Mouse (Mus musculus) brain, adult 2 months (tissue): Measurements from ENCODE around the gene Astn1.

Experiments used
- DNase-seq: peaks from one replicate; pipeline ENCODE4 v3.0.0; 2011; ENCODE audit warnings: low read depth, low spot score

The Astn1 gene

DNA sequence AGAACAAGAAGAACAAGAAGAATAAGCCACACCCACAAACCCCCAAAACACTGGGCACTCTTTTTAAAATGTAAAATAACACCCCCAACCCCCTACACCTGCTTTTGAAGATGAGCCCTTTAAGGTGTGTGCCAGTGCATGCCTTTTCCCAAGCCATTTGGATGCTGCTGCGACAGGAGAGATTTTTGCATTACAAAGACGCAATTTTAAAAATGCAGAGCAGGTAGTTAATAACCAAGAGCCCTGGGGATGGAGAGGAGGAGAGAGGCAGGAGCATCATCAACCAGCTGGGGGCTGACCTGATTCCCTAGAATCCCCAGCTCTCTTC lies at the start of gene Astn1:
Astn1 (plus strand) TSS at position 310 of the 328 bp plus-strand sequence.
- DNase-seq: no peak

DNA sequence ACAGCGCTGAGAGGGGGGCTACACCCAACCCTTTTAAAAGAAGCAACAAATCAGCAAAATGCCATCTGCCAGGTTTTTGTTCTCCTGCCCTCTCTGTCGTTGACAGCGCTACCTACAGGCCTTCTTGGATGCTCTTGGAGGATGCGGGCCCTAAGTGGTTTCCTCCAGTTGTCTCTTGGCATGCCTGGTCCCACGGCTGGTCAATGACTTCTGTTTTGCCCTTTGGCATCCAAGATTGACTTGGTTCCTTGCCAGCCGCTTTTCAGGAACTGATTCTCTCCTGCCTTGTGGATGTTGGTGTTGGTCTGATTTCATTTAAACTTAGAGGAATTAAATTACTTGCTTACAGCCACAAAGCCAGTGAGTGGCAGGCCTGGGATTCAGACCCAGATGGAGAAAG lies 38.7 kb upstream of the Astn1 start:
- DNase-seq: peak; percentile 22

DNA sequence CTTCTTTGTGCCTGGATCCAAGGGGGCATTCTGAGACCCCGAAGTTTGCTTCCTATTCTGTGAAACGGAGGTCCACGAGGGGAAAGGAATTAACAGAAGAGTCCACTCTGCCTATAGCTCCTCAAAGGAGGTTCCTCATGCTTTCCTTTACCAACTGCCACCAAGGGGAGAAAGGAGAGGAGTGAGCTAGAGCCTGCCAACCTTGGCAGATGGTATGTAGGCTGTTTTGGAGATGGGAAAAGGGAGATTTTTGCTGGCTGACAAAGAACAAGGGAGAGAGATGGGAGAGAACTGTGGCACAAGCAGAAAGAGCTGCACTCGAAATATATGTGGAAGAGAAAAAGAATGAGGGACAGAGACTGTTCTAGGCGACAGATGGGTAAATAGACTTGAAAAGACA lies 33.9 kb upstream of the Astn1 start:
- peak; percentile 97 for DNase-seq

DNA sequence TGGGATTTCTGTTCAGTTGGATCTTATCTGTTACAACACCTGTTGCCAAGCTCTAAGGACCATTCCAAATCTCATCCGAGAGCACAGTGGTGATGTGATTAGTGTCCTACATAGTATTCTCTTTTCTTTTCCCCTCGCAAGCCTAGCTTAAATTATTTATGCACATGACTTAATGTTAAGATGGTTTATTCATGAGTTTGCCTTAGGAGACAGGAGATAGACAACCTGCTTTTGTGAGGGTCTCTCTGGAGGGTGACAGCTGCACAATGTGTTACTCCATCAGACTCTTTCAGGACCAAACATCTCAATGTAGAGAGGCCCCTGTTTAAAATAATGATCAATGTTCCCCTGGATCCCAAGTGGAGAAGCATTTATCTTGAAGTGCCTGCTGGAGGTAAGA lies 33.2 kb upstream of the Astn1 start:
- DNase-seq: no peak

DNA sequence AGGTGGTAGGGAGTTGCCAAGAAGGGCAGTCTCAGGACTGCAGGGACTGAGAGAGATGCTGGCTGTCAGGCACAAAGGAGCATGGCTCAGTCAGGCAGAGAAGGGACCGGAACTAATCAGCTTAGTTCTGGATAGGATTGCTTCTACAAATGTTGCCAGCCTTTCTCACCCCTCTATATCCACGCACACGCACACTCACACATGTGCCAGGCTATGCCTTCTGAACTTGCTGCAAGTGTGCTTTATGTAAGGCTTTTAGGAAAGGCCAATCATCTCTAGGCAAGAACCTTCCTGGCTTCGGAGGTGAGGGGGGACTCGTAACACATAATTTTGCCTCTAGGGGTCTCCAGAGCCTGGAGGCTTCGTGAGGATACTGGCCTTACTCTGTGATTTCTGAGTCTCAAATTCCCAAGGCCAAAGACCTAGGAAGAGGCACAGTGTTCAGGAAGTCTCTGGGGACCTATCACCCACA lies 18.8 kb upstream of the Astn1 start:
- DNase-seq: no peak

DNA sequence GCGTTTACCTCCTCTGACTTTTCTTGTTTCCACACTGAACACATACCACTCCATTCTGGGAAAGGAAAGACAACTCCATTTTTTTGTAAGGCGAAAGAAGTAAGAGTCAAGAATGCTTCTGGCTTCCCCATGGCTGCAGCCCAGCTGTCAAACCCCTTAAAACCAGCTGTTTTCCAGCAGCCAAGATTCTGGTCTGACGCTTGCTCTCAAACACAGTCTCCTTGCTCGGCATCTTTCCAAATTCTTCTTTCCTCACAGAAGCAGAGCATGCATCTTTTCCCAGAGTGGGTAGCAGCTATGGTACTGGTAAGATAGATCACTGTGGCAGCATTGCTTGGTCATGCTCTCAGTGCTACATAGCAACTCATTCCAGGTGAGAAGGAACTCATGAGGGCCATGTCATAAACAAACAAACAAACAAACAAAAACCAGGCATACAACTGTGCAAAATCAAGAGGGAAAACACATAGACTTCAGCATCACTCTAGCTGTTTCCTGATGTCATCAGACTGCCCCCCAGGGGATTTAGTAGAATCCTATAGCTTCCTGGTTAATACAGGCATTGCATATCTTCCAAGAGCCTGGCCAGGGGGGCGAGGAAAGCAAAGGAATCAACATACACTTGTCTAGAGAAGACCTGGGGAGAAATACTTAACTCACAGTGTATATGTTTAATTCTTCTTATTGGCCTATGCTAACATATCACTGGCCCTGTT lies 8.3 kb upstream of the Astn1 start:
- DNase-seq: peak; percentile 59

DNA sequence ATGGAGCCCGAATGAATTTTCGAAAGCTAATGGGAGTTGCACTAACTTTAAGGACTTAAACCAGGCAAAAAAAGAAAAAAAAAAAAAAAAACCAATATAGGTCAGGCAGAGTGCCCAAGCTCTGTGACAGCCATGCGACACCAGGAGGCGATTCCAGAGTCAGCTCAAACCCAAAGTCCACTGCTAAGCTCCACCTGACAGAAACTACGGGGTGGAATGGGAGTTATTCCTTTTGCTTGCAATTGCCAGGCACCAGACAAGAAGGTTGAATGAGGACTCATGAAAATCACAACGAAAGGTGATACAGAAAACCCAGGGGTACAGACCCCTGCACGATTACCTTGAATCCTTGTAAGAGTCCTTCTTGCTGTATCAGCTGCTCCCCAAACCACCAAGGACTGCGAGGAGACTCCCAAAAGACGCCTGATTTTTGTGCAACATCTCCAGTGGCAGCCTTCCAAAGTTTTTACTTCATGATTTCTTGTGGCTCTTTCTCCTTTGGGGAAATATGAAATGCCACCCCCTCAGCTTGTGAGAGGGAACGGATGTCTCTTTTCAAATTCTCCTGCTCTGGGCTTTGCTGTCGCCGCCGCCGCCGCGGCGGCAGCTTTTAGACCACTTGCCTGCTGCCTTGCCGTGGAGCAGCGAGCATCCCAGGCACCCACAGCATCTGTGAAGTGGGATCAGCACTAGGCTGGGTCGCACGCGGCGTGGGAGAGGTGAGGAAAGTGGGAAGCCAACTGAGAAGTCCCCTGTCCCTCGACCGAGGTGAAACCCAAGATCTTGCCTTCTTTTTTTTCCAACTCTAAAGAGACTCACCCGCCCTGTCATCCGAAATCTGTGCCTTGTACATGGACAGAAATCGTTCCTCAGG lies 6.7 kb upstream of the Astn1 start:
- DNase-seq: peak; percentile 84

DNA sequence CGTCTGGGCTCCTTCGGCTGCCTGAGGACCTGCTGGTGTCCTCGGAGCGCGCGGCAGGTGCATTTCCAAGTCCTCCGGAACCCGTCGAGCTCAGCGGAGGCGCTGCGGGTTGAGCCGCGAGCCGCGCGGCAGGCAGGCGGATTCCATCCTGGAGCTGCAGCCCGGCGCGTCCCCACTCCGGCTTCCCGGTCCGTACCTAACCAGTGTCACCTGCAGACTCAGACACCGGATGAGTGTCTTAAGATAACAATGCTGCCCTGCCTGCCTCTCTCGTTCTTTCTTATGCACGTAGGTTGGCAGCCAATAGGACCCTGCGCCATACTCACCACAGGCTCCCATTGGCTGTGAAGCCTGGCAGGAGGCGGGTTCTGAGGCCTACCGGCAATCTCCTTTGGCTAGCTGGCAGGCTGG lies 6.0 kb upstream of the Astn1 start, which contains the start of gene Brinp2:
Brinp2 (minus strand) TSS at position 276 of the 411 bp plus-strand sequence.
- peak; percentile 98 for DNase-seq

DNA sequence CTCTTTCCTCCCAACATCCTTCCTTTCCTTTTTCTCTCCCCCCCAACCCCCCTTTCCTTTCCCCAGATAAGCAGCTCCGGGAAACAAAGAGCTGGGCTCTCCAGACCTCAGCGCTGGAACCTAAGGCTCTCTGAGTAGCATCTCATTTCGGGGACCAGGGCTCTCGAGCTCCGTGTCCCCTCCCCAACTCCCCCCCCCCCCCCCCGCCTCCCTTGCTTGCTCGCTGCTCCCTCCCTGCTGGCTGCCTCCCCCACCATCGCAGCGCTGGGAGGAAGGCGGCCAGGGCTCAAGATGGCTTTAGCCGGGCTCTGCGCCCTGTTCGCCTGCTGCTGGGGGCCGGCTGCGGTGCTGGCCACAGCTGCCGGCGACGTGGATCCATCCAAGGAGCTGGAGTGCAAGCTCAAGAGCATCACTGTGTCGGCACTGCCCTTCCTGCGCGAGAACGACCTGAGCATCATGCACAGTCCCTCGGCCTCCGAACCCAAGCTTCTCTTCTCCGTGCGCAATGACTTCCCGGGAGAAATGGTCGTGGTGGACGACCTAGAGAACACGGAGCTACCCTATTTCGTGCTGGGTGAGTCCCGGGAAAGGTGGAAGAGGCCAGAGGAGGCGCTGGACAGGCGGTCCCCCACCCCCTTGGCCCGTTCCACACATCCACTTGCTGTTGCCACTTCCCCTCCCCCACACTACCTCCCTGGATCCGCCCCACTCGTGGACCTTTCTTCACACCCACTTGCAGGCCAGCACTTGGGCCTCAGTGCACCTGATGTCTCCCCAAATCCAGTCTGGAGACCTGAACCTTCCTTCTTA lies 424 bp downstream of the Astn1 start:
- peak; percentile 75 for DNase-seq

DNA sequence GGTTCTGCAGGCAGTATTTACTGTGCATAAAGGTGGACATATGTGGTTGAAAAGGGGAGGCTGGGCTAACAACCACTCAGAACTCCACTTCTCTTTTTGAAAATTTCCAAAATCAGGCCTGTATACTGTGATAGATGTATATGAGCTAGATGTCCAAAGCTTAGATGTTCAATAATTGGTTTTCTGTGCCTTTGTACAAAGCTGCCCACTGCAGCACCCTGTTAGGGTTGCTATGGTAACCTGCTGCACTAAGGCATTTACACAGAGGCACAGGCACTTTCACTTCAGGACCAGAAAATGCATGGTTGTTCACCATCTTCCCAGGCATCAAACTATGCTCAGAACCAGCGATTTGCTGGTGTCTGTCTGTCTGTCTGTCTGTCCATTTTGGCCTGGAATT lies 2.4 kb downstream of the Astn1 start:
- DNase-seq: peak; percentile 80

DNA sequence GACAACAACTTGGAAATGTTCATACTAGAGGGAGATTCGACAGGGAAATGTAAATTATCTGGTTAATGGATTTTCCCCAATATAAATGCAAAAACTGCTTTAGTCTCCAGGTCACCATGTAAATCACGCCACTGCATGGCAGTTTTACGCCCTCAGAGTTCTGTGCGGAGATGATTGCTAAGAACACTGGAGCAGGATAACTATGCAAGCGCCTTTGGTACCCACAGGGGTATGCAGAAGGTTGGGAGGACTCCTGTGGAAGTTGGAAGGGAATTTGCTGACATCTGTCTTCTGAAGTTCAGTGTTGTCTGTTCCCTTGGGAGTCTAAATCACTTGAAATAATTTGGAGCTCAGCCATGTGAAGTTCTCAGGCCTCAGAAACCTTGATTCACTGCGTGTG lies 20.2 kb downstream of the Astn1 start:
- DNase-seq: no peak

DNA sequence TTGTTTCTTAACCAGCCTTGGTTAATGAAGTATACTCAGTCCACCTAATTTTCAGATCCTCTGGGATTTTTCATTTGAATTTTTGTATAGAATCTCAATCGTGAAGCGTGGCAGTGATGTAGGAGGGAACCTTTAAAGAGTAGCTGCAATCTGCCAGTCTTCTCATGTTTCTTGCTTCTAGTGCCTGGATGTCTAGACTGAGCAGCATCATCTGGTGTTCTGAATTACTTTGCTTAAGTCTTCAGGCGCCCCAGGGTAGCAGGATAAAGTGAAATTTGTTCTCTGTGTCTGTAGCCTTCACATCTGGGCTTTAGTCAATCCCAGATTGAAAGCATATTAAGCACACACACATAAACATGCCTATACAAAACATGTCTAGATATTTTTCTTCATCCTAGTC lies 21.1 kb downstream of the Astn1 start:
- no peak for DNase-seq

DNA sequence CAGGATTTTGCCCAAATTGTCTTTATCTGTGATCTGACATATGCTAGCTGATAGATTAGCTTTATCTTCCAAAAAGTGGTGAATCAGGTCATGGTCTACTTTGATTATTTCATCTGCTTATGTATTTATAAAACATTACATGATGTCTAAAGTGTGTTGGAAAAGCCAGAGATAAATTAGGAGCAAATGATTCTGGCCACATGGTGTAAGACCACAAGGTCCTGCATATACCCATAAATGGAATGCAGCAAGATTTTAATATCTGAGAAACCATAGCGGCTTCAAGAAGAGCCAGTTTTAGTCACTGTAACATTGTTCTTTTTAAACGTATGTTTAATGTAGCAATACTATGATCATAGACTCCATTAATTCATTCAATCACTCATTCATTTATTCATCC lies 23.2 kb downstream of the Astn1 start:
- DNase-seq: no peak

DNA sequence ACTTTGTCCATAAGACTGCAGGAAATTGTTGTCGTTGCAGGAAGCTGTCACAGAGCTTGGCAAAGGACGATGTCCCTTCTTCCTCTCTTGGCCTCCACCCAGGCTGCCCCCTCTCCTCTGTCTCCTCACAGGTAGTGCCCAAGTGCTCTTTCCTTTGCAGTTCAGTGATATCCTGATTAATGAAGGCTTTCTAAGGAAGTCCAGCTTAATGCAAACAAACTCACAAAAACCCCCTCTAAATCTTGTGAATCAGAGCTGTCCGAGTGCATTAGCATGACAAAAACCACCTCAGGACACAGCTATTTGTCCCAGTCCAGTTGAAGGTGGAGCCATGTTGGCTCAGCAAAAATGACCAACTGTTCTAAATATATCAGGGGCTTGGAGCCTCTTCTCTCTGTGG lies 24.7 kb downstream of the Astn1 start:
- DNase-seq: no peak

DNA sequence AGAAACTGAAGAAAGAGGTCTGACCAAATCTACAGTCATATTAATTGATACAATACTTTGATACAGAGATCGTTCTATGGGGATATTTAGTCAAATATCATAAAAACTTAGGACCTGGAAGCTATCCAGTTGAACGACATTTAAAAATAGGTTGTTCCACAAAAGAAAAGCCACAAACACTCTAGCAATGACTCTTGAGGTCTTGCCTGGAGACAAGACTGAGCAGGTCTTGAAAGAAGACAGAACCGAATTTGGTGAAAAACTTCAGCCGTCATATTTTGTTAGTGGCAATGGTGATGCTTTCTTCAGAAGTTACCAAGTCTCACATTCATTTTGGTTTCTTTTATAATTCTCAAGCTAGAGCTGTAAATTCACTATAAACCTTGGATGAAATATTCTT lies 26.9 kb downstream of the Astn1 start:
- no peak for DNase-seq

DNA sequence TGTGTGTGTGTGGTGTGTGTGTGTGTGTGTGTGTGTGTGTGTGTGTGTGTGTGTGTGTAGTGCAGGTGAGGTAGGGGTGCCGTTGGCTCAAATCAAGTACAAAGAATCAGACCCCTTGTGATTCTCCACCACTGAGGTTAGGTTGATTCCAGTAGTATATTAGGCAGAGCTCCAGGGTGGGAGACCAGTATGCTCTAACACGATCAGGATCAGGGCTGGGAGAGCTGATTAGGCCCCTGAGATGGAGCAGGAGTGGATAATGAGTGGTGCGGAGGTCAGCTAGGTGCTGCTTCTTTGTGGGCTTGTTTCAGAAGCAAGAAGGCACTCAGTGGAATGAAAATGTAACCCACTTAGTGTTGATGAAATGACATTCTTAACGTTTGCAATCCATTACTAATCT lies 28.6 kb downstream of the Astn1 start:
- no peak for DNase-seq

DNA sequence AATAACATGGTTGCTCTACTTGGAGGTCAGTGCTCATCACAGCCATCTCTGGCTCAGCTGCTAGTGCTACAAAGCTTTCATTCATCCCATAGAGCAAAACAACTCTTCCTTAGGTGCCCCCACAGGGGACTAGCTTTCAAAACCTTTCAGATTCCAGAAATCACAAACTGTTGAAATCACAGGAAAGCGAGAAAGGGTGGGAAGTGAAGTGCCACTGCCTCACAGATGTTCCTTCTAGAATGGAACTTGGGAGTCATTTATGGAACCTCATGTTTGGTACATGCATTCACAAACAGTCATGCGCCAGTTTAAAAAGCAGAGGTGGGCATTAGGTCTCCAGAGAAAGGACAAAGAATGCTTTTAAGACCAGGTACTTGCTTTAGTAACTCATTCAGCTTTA lies 35.0 kb downstream of the Astn1 start:
- DNase-seq: peak; percentile 52

DNA sequence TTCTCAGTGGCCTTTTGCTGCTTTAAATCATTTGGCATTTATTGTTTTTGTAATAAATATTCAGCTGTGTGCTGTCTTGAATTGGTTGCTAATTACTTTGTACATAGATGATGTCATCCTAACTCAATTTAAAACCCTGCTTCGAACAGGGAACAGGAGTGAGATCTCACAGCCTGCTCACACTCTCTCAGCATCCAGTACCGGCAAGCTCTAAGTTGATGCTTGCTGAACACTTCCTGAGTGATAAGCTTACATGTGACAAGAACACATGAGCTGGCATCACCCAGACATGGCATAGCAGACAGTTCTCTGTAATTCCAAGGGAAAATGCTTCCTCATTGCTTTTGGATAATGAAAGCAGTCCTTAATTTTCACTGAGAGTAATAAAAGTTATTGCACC lies 38.8 kb downstream of the Astn1 start:
- DNase-seq: peak; percentile 32

DNA sequence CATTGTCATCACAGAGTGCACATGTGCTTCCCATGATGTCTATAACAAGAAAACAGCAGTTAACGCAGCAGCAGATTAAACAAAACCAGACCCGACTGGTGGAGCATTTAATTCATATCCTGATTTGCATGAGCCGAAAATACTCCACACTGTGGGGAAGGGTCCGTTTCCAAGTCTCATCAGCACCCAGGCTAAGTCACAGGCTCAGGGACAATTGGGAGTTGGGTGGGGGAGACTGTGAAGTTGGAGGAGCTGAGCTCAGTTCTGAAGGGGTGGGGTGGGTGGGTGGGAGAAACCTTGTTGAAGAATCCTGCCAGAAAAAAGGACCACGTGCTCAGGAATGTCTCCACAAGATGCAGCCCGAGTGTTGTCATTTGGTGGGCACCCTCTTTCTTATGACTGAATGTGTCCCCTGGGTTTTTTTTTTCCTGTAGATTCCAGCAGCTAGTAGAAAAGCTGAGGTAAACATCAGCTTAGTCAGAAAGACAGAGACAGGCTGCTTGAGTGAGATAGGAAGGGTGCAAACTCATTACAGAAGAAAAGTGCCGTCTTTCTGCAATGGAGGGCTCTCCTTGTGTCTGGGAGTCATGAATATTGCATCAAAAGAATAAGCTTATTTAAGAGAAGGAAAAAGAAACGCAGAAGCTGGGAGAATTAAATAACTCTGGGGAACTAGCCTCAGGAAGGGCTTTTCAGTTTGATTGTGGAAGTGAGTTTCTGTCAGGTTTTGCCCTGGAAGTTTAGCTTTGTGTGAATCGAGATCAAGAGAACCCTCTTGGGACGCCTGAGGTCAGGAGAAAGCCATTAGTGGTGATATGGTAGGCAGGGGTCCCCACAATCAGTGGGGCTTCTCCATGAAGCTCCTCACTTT lies 44.1 kb downstream of the Astn1 start:
- peak; percentile 60 for DNase-seq

DNA sequence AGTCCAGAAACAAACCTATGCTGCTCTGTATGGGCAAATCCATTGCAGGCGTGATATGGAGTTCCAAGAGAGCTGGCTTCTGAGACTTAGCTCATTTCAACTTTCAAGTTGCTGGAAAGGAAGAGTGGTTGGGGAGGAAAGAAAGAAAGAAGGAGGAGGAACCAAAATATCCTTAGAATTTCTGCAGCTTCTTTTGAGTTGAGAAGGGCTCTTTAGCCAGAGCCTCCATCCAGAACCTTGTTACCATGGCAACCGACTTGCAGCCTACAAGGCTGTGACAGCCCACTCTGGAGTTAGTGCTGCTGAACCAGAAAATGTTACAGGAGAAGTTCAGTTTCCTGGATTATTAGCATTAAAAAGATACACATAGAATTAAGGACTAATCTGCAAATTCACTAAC lies 46.1 kb downstream of the Astn1 start:
- DNase-seq: peak; percentile 90

DNA sequence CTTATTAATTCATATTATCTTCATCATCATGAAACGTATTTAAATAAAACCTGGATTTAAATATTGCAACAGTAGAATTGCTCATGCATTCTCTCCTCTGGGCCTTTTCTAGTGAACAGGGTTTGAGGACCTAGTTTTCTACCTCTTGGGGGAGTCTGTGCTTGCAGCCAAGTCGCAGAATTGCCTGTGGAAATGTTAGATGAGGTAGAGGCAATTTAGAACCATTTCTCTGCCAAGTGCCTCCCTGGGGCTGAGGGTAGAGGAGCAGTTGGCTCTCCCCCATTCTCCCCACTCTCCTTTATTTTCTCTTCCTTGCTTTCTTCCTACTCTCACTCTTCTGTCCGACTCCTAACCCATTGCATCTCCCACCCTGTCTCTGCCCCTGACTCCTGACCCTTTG lies 49.1 kb downstream of the Astn1 start:
- DNase-seq: peak; percentile 61
